Mouse (Mus musculus): Measurements from ENCODE around the gene Socs1. TPM values are rescaled to one million over a fixed set of nuclear protein-coding genes. Genes with fewer than 3 reads are reported as not detected.
A peak's percentile ranks its signal among the peaks of the same experiment; 100 is the strongest.

Gene Socs1
- polyA plus RNA-seq, 1 experiment from 2014 or later: 1.6 TPM

- Histone ChIP-seq H3K4me1 (ENCODE audit: insufficient read depth) (peaks cover 20% of the 10 kb centered on the region), H3K27me3 (ENCODE audit: insufficient read depth, low read length) (peaks cover 8% of the 10 kb centered on the region; the same call in 1 of the 2 replicates), H3K4me3 (ENCODE audit: low read depth, low read length) (no peak overlapping the region), H3K9ac (replicated peaks) (no peak overlapping the region), H3K27ac (ENCODE audit: low read depth) (no peak overlapping the region), H3K36me3 (replicated peaks; ENCODE audit: insufficient read depth, low read length) (no peaks in the 10 kb centered on the region), H3K4me2 (ENCODE audit: low read depth, low read length) (no peak overlapping the region), H3K9me3 (ENCODE audit: low read length) (no peaks in the 10 kb centered on the region)
- DNase-seq (no peak), ATAC-seq (no peak)
- no peak for TF ChIP-seq EP300 (IDR thresholded peaks at IDR 0.05; ENCODE audit: low read depth)
- TF ChIP-seq CTCF (IDR thresholded peaks at IDR 0.05; ENCODE audit: low read depth): no peak
- WGBS (ENCODE audit: insufficient replicate concordance): 69% methylated on average over 4 of the region's 4 CpGs
Observed at GRCm38 (mm10) chr16:10788866-10789265, 3.5 kb upstream of the Socs1 start.

- Histone ChIP-seq H3K9ac (replicated peaks) (no peak within 1 kb of the TSS), H3K27ac (ENCODE audit: low read depth) (no peak within 1 kb of the TSS), H3K27me3 (ENCODE audit: insufficient read depth, low read length) (peaks cover 8% of the 10 kb centered on the region; the same call in 1 of the 2 replicates), H3K4me3 (ENCODE audit: low read depth, low read length) (no peak within 1 kb of the TSS), H3K4me2 (ENCODE audit: low read depth, low read length) (no peak within 1 kb of the TSS), H3K4me1 (ENCODE audit: insufficient read depth) (peaks cover 26% of the 10 kb centered on the region), H3K9me3 (ENCODE audit: low read length) (no peaks in the 10 kb centered on the region), H3K36me3 (replicated peaks; ENCODE audit: insufficient read depth, low read length) (no peaks in the 10 kb centered on the region)
- TF ChIP-seq CTCF (IDR thresholded peaks at IDR 0.05; ENCODE audit: low read depth): no peak
- no peak for TF ChIP-seq EP300 (IDR thresholded peaks at IDR 0.05; ENCODE audit: low read depth)
- WGBS (ENCODE audit: insufficient replicate concordance): 58% methylated on average over 16 of the region's 16 CpGs
- ATAC-seq: no peak
- no peak for DNase-seq
Observed at GRCm38 (mm10) chr16:10788271-10788670, 2.9 kb upstream of the Socs1 start, which contains the start of gene Tnp2. TSS of gene Tnp2 (minus strand) at chr16:10788660.

GRCm38 (mm10) chr16:10787548-10788058, 2.3 kb upstream of the Socs1 start:
- ATAC-seq (no peak), DNase-seq (no peak)
- Histone ChIP-seq H3K36me3 (replicated peaks; ENCODE audit: insufficient read depth, low read length) (no peaks in the 10 kb centered on the region), H3K4me1 (ENCODE audit: insufficient read depth) (peaks cover 30% of the 10 kb centered on the region), H3K27me3 (ENCODE audit: insufficient read depth, low read length) (peaks cover 8% of the 10 kb centered on the region; the same call in 1 of the 2 replicates), H3K9ac (replicated peaks) (no peak overlapping the region), H3K9me3 (ENCODE audit: low read length) (no peaks in the 10 kb centered on the region), H3K27ac (ENCODE audit: low read depth) (no peak overlapping the region), H3K4me2 (ENCODE audit: low read depth, low read length) (no peak overlapping the region), H3K4me3 (ENCODE audit: low read depth, low read length) (no peak overlapping the region)
- TF ChIP-seq CTCF (IDR thresholded peaks at IDR 0.05; ENCODE audit: low read depth): no peak
- no peak for TF ChIP-seq EP300 (IDR thresholded peaks at IDR 0.05; ENCODE audit: low read depth)
- WGBS (ENCODE audit: insufficient replicate concordance): 74% methylated on average over 7 of the region's 7 CpGs

DNA sequence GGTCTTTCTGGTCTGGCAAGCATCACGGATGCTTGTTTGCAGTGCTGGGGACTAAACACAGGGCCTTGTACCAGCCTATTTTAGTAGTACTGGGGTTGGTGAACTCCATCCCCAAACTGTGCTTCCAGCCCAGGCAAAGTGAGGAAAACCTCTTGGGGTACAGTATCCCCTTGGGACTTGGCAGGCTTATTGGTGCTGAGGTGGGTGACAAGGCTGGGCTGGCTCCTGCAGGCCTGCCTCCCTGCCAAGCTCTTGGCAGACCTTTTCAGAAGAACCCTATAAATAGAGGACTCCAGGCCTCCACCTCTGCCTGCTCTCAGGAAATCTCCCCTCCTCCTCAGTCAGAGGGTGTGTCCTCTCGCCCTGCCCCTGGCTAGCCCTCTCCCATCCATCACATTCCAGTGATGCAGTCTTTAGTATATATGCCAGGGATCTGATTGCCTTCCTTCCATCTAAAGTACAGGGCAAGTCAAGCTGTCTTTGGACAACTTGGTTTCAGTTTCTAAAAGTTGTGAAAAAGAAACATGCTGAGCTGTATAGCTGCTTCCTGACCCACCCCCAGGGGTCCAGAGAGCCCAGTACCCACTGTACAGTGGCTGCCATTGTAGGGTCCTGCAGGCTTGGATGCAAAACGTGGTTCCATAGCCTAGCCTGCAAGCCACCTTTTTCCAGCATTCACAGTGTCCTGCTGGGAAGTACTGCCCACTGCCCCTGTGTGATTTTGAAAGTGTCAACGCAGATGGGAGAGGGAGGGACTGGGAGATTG, 1.6 kb upstream of the Socs1 start:
- 56% methylated on average over 4 of the region's 4 CpGs for WGBS (ENCODE audit: insufficient replicate concordance)
- ATAC-seq: no peak
- Histone ChIP-seq H3K4me2 (ENCODE audit: low read depth, low read length) (no peak overlapping the region), H3K4me3 (ENCODE audit: low read depth, low read length) (no peak overlapping the region), H3K4me1 (ENCODE audit: insufficient read depth) (peaks cover 34% of the 10 kb centered on the region), H3K36me3 (replicated peaks; ENCODE audit: insufficient read depth, low read length) (no peaks in the 10 kb centered on the region; the same call in 1 of the 2 replicates), H3K27ac (ENCODE audit: low read depth) (no peak overlapping the region), H3K9ac (replicated peaks) (no peak overlapping the region), H3K9me3 (ENCODE audit: low read length) (no peaks in the 10 kb centered on the region), H3K27me3 (ENCODE audit: insufficient read depth, low read length) (peaks cover 8% of the 10 kb centered on the region; the same call in 1 of the 2 replicates)
- no peak for TF ChIP-seq CTCF (IDR thresholded peaks at IDR 0.05; ENCODE audit: low read depth)
- no peak for TF ChIP-seq EP300 (IDR thresholded peaks at IDR 0.05; ENCODE audit: low read depth)
- DNase-seq: no peak

DNA sequence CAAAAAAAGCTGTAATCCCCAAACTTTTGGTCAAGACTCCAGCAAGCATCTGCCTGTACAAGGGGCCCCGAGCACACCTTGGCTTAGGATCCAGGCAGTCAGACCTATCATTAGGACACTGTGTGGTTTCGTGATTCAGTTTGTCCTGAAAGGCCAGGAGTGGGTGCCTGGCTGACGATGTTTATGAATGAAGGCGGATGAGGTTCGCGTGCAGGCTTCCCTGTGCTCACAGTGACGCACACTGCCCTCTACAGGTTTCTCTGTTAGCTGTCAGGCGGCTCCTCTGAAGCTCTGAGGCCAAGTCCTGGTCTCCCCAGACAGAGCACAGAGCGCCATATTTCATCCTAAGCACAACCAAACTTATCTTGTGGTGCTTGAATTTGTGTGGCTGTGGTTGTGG, 952 bp upstream of the Socs1 start:
- 1% methylated on average over 9 of the region's 9 CpGs for WGBS (ENCODE audit: insufficient replicate concordance)
- no peaks in the 10 kb centered on the region for H3K9me3 ChIP-seq (ENCODE audit: low read length)
- peaks cover 8% of the 10 kb centered on the region; the same call in 1 of the 2 replicates for H3K27me3 ChIP-seq (ENCODE audit: insufficient read depth, low read length)
- peak overlapping the region; percentile 84 for H3K9ac ChIP-seq (replicated peaks)
- TF ChIP-seq EP300 (IDR thresholded peaks at IDR 0.05; ENCODE audit: low read depth) (no peak), CTCF (IDR thresholded peaks at IDR 0.05; ENCODE audit: low read depth) (peak; percentile 94)
- H3K4me3 ChIP-seq (ENCODE audit: low read depth, low read length): peak overlapping the region; percentile 96
- peak; percentile 48 for ATAC-seq
- peak overlapping the region; percentile 78 for H3K27ac ChIP-seq (ENCODE audit: low read depth)
- DNase-seq: peak; percentile 87
- peak overlapping the region; percentile 84 for H3K4me2 ChIP-seq (ENCODE audit: low read depth, low read length)
- peaks cover 34% of the 10 kb centered on the region for H3K4me1 ChIP-seq (ENCODE audit: insufficient read depth)
- H3K36me3 ChIP-seq (replicated peaks; ENCODE audit: insufficient read depth, low read length): no peaks in the 10 kb centered on the region; the same call in 1 of the 2 replicates

GRCm38 (mm10) chr16:10784793-10785370, 454 bp downstream of the Socs1 start:
- Histone ChIP-seq H3K4me2 (ENCODE audit: low read depth, low read length) (peak overlapping the region; percentile 84), H3K4me3 (ENCODE audit: low read depth, low read length) (peak overlapping the region; percentile 96), H3K9ac (replicated peaks) (peak overlapping the region; percentile 84), H3K36me3 (replicated peaks; ENCODE audit: insufficient read depth, low read length) (no peaks in the 10 kb centered on the region; the same call in 1 of the 2 replicates), H3K9me3 (ENCODE audit: low read length) (no peaks in the 10 kb centered on the region), H3K27ac (ENCODE audit: low read depth) (peak overlapping the region; percentile 78), H3K4me1 (ENCODE audit: insufficient read depth) (peaks cover 33% of the 10 kb centered on the region), H3K27me3 (ENCODE audit: insufficient read depth, low read length) (peaks cover 8% of the 10 kb centered on the region; the same call in 1 of the 2 replicates)
- DNase-seq (peak; percentile 93), ATAC-seq (peak; percentile 85)
- WGBS (ENCODE audit: insufficient replicate concordance): under 1% methylated on average over 44 of the region's 55 CpGs
- TF ChIP-seq CTCF (IDR thresholded peaks at IDR 0.05; ENCODE audit: low read depth) (peak; percentile 89), EP300 (IDR thresholded peaks at IDR 0.05; ENCODE audit: low read depth) (no peak)

All from liver, postnatal 0 days (tissue).